Mouse (Mus musculus): Measurements from ENCODE around the gene Olfr952.

Olfr952 gene

DNA sequence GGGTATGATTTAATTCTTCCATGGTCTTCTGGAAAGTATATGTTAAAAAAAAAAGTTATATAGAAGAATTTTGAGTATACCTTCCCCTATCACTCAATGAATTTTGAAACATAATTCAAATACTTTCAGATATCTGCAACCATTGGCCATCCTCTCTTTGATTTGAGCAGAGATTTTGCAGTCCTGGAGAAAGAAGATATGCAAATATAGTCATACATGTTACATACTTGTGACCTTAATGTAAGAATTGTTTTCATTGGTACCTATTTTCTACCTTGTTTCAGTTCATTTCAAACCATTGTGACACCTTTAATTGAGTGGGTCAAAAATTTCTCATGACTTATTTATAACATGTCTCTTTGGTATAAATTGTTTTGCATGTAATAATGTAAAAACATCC is at the start of gene Olfr952:
TSS of gene Olfr952 (minus strand) at position 101 of the 400 bp plus-strand sequence.
- DNase-seq (ENCODE audit: low spot score) = no peak

DNA sequence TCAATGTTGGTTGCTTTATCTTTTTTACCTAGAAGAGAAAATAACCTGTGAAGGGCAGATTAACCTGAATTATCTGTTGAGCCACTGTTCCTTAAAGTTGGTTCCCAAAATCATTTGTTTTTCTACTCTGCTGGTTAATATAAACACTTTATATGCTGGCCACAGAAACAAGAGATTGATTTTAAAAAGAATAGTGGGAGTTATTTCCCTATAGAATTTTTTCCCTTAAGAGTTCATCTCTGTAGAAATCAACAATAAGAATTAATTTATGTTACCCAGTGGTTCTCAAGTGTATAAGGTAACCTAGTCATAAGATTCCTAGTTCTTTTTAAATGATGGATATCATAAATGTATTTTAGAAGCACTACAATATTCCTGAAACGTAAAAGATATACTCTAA is 44.9 kb upstream of the Olfr952 start, which contains the start of gene Olfr955:
TSS of gene Olfr955 (minus strand) at position 101 of the 400 bp plus-strand sequence.
- no peak for DNase-seq (ENCODE audit: low spot score)

DNA sequence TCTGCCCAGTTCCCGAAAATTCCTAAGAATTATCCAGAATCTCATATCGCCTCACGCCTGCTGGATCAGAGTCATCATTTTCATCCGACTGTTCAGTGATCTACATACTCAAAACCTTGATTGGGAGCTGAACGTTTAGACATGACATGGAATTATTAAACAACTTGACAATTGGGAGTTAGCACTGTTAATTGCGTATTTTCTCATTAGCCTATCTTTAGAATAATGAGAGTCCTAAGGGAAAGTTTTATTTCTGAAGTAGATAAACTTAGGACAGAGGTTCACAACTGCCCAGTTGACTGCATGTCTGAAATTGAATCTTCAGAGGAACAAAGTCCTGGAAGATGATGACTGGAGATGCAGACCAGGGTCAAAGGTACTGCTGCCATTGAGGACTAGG is 29.5 kb upstream of the Olfr952 start, which contains the start of gene Olfr954:
TSS of gene Olfr954 (plus strand) at position 301 of the 400 bp plus-strand sequence.
- DNase-seq (ENCODE audit: low spot score) = no peak

DNA sequence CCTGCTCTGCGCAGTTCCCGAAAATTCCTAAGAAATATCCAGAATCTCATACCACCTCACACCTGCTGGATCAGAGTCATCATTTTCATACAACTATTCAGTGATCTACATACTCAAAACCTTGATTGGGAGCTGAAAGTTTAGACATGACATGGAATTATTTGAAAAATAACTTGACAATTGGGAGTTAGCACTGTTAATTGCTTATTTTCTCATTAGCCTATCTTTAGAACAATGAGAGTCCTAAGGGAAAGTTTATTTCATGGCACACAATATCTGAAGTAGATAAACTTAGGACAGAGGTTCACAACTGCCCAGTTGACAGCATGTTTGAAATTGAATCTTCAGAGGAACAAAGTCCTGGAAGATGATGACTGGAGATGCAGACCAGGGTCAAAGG is 39.8 kb downstream of the Olfr952 start, which contains the start of gene Olfr951:
TSS of gene Olfr951 (plus strand) at position 301 of the 400 bp plus-strand sequence.
- no peak for DNase-seq (ENCODE audit: low spot score)
